Mouse (Mus musculus): ENCODE data around the gene Oprd1. TPM values are rescaled to one million over a fixed set of nuclear protein-coding genes. Genes with fewer than 3 reads are reported as not detected.

Oprd1 gene
- polyA plus RNA-seq (2012; ENCODE audit: low replicate concordance) = 0.26 and 0.64 TPM in 2 replicates

GRCm38 (mm10) chr4:132144080-132144841 is at the start of gene Oprd1:
TSS of gene Oprd1 (minus strand) at chr4:132144486.

GRCm38 (mm10) chr4:132074933-132075769 is 69.1 kb downstream of the Oprd1 start, which contains the start of gene Epb41:
TSS of gene Epb41 (minus strand) at chr4:132075321.

GRCm38 (mm10) chr4:132074077-132074932 is 70.0 kb downstream of the Oprd1 start, which contains the start of gene Gm10300:
TSS of gene Gm10300 (plus strand) at chr4:132074697.

Other genes with a start within 250 kb of the Oprd1 start
- 0.42 and 0.62 TPM in 2 replicates for gene Tmem200b, start 222.7 kb downstream of the Oprd1 start, polyA plus RNA-seq (2012; ENCODE audit: low replicate concordance)
- 0.16 and 0.46 TPM in 2 replicates for gene Gm10300, start 69.8 kb downstream of the Oprd1 start, polyA plus RNA-seq (2012; ENCODE audit: low replicate concordance)
- gene Epb41, start 69.2 kb downstream of the Oprd1 start, polyA plus RNA-seq (2012; ENCODE audit: low replicate concordance) = 44.6 and 133 TPM in 2 replicates
- gene Ythdf2, start 67.8 kb upstream of the Oprd1 start, polyA plus RNA-seq (2012; ENCODE audit: low replicate concordance) = 29.9 and 51.9 TPM in 2 replicates
- 4.3 and 21.8 TPM in 2 replicates for gene Gmeb1, start 117.1 kb upstream of the Oprd1 start, polyA plus RNA-seq (2012; ENCODE audit: low replicate concordance)
- 2.3 and 17.1 TPM in 2 replicates for gene Taf12, start 129.9 kb upstream of the Oprd1 start, polyA plus RNA-seq (2012; ENCODE audit: low replicate concordance)
- gene Rab42, start 158.9 kb upstream of the Oprd1 start, polyA plus RNA-seq (2012; ENCODE audit: low replicate concordance) = 0.17 TPM in 1 of 2 replicates, not detected in the other
- 29.7 and 39.5 TPM in 2 replicates for gene Trnau1ap, start 185.1 kb upstream of the Oprd1 start, polyA plus RNA-seq (2012; ENCODE audit: low replicate concordance)
- gene Rcc1, start 209.1 kb upstream of the Oprd1 start, polyA plus RNA-seq (2012; ENCODE audit: low replicate concordance) = 9.6 and 21.3 TPM in 2 replicates